50 mouse cellular contexts compared by ENCODE assay signal in genomic region chr15:85446652-85447051, GRCm38 (mm10). TPM values are rescaled to one million over a fixed set of nuclear protein-coding genes. Genes with fewer than 3 reads are reported as not detected.
"Had no signal": no experiment of that assay in that cellular context is flagged by ENCODE, and none has a peak within 500 bp of the region (broad histone marks: within the 10 kb centered on the region; RNA-seq: fewer than 3 reads in every experiment).

No protein-coding gene starts in this region.

- H3K27me3 ChIP-seq: heart, embryonic 12.5 days; heart, embryonic 13.5 days; heart, embryonic 15.5 days; hindbrain, embryonic 12.5 days; hindbrain, embryonic 13.5 days; hindbrain, embryonic 15.5 days; intestine, embryonic 15.5 days; kidney, embryonic 15.5 days had no signal

- H3K9ac ChIP-seq: heart, embryonic 12.5 days; heart, embryonic 13.5 days; heart, embryonic 15.5 days; hindbrain, embryonic 12.5 days; hindbrain, embryonic 13.5 days; hindbrain, embryonic 14.5 days; hindbrain, embryonic 15.5 days; intestine, embryonic 15.5 days; kidney, embryonic 15.5 days had no signal

- H3K4me3 ChIP-seq: heart, embryonic 10.5 days; heart, embryonic 12.5 days; heart, embryonic 13.5 days; heart, embryonic 15.5 days; hindbrain, embryonic 10.5 days; hindbrain, embryonic 12.5 days; hindbrain, embryonic 13.5 days; hindbrain, embryonic 15.5 days; intestine, embryonic 15.5 days; kidney, embryonic 15.5 days; layer of hippocampus, adult 2 months had no signal

- DNase-seq: heart, postnatal 10 days; heart, postnatal 14 days; heart, postnatal 36 days; kidney, adult 11 months; kidney, adult 18-20 months; kidney, adult 2 months; kidney, adult 8-10 months; kidney, adult 9 months; kidney, postnatal 10 days; kidney, postnatal 14 days; kidney, postnatal 25 days; kidney, postnatal 36 days; kidney, postnatal 4 days; layer of hippocampus, adult 9-11 months; layer of hippocampus, postnatal 36 days had no signal

- H3K4me1 ChIP-seq: heart, embryonic 10.5 days; heart, embryonic 12.5 days; heart, embryonic 13.5 days; heart, embryonic 15.5 days; hindbrain, embryonic 10.5 days; hindbrain, embryonic 12.5 days; hindbrain, embryonic 13.5 days; hindbrain, embryonic 15.5 days; intestine, embryonic 15.5 days; kidney, embryonic 15.5 days had no signal

- H3K27ac ChIP-seq: heart, embryonic 10.5 days; heart, embryonic 13.5 days; heart, embryonic 15.5 days; hindbrain, embryonic 10.5 days; hindbrain, embryonic 12.5 days; hindbrain, embryonic 13.5 days; hindbrain, embryonic 14.5 days; hindbrain, embryonic 15.5 days; hindbrain, postnatal 0 days; intestine, embryonic 15.5 days; kidney, embryonic 15.5 days; kidney, postnatal 0 days; layer of hippocampus, adult 2 months had no signal

- H3K36me3 ChIP-seq: intestine, embryonic 15.5 days had no signal

RNA-seq across cellular contexts. Expression of gene 7530416G11Rik, which starts 56.4 kb away (rescaled TPM):
- total RNA-seq: heart, postnatal 10 days; heart, postnatal 14 days; heart, postnatal 25 days; heart, postnatal 36 days; hematopoietic stem cell, adult 5-6 weeks; hindbrain, postnatal 0 days; layer of hippocampus, adult 18-20 months; layer of hippocampus, adult 2 months; layer of hippocampus, adult 8-10 months; layer of hippocampus, postnatal 10 days; layer of hippocampus, postnatal 14 days; layer of hippocampus, postnatal 25 days; layer of hippocampus, postnatal 36 days; left cerebral cortex, adult 18-20 months had no signal
- polyA plus RNA-seq: heart, embryonic 10.5 days; heart, embryonic 11.5 days; heart, embryonic 12.5 days; heart, embryonic 13.5 days; heart, embryonic 14.5 days; heart, embryonic 15.5 days; heart, embryonic 16.5 days; heart, postnatal 0 days; hindbrain, embryonic 10.5 days; hindbrain, embryonic 11.5 days; hindbrain, embryonic 12.5 days; hindbrain, embryonic 13.5 days; hindbrain, embryonic 14.5 days; hindbrain, embryonic 15.5 days; hindbrain, embryonic 16.5 days; hindbrain, postnatal 0 days; inflammation-experienced regulatory T-cells, adult 6 months; intestine, embryonic 14.5 days; intestine, embryonic 15.5 days; intestine, embryonic 16.5 days; intestine, postnatal 0 days; kidney, adult 2 months; kidney, embryonic 14.5 days; kidney, embryonic 15.5 days; kidney, embryonic 16.5 days; kidney, postnatal 0 days; large intestine, adult 2 months had no signal
